Mouse (Mus musculus) embryonic facial prominence, embryonic 14.5 days (tissue): ENCODE results near the gene Ptp4a2. TPM values are rescaled to one million over a fixed set of nuclear protein-coding genes. Genes with fewer than 3 reads are reported as not detected.

ENCODE experiments used
- ATAC-seq: fragments of 200-750 bp; cut with Nextera tagmentation; 2 replicates; pipeline ENCODE4 v1.8.0; 2017; ENCODE audit warnings: low read depth, moderate number of reproducible peaks, moderate TSS enrichment
- DNase-seq: peaks from one replicate; pipeline ENCODE4 v3.0.0-alpha.2; 2015; ENCODE audit warnings: low spot score
- H3K27ac ChIP-seq: fragments of 300-500 bp; sonication (generic); replicated peaks from 2 replicates; pipeline ENCODE4 v1.5.1; 2014; ENCODE audit warnings: low read depth, mild to moderate bottlenecking, low read length, moderate library complexity
- H3K27me3 ChIP-seq: fragments of 300-500 bp; sonication (generic); replicated peaks from 2 replicates; pipeline ENCODE4 v1.6.1; 2014; ENCODE audit warnings: low read length; ENCODE audit not compliant: control insufficient read depth, insufficient read depth
- H3K36me3 ChIP-seq: fragments of 300-500 bp; sonication (generic); 2 replicates; pipeline ENCODE4 v1.6.1; 2014; ENCODE audit warnings: low read length, mixed read lengths; ENCODE audit not compliant: control insufficient read depth, insufficient read depth
- H3K4me1 ChIP-seq: fragments of 300-500 bp; sonication (generic); 2 replicates; pipeline ENCODE4 v1.6.1; 2014; ENCODE audit warnings: antibody characterized with exemption, low read length; ENCODE audit not compliant: control insufficient read depth, insufficient read depth
- H3K4me2 ChIP-seq: fragments of 300-500 bp; sonication (generic); 2 replicates; pipeline ENCODE4 v1.6.1; 2014; ENCODE audit warnings: low read depth, mild to moderate bottlenecking, low read length, moderate library complexity, mixed read lengths
- H3K4me3 ChIP-seq: fragments of 300-500 bp; sonication (generic); 2 replicates; pipeline ENCODE4 v1.5.1; 2014; ENCODE audit warnings: low read depth, mild to moderate bottlenecking, low read length
- H3K9ac ChIP-seq: fragments of 300-500 bp; sonication (generic); 2 replicates; pipeline ENCODE4 v1.6.1; 2014; ENCODE audit warnings: low read depth, mild to moderate bottlenecking, low read length, moderate library complexity, mixed read lengths
- H3K9me3 ChIP-seq: fragments of 300-500 bp; sonication (generic); 2 replicates; pipeline ENCODE4 v1.6.1; 2016; ENCODE audit warnings: low read length; ENCODE audit not compliant: control insufficient read depth
- WGBS: fragments of 180-500 bp; shearing (Covaris S2); extraction: QIAGEN DNeasy Blood & Tissue Kit; methylation state at CpG from one replicate; pipeline ENCODE4 v1.1.7; 2014; 5-methylcytosine and 5-hydroxymethylcytosine counted together
- polyA plus RNA-seq: library from polyadenylated mRNA; unstranded; fragments of >200 nt; fragmentation: Nextera tagmentation; extraction: Ambion mirVana; gene quantifications from 2 replicates; pipeline ENCODE4 v1.2.1, GENCODE M21; 2014

Ptp4a2 gene
- polyA plus RNA-seq, 1 experiment from 2014 or later: 319 TPM

GRCm38 (mm10) chr4:129791399-129791798 is 19.6 kb upstream of the Ptp4a2 start:
- Histone ChIP-seq H3K27me3 (no peaks in the 10 kb centered on the region), H3K36me3 (no peaks in the 10 kb centered on the region), H3K4me2 (no peak overlapping the region), H3K9ac (no peak overlapping the region), H3K4me1 (peaks cover 23% of the 10 kb centered on the region), H3K27ac (no peak overlapping the region), H3K4me3 (no peak overlapping the region), H3K9me3 (0 out of 2 replicates have a peak, but pooled peaks cover 6% of the 10 kb centered on the region)
- ATAC-seq (no peak), DNase-seq (peak; percentile 56)
- WGBS: 29% methylated on average over 1 of the region's 1 CpGs

DNA sequence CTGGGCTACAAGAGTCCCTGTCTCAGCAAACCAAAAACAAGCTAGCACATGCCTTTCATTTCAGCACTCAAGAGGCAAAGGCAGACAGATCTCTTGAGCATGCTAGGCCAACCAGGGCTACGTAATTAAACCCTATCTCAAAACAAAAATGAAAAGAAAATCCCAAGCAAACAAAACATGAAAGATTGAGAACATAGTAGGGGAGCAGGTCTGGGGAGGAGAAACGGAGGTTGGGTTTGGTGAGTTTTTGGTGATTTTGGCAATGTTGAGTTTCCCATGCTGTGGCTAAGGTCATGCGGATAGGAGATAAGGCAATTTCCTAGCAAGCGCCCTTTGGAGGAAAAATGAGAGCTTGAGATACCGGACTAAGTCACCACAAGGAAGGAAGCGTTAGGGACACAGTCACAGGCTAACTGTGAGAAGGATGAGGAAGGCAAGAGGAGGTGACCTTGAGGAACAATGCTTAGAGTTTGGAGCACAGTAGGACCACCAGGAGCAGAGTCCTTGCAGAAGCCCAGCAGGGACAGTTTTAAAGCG is 18.3 kb upstream of the Ptp4a2 start:
- Histone ChIP-seq H3K4me1 (peaks cover 23% of the 10 kb centered on the region), H3K27me3 (no peaks in the 10 kb centered on the region), H3K36me3 (no peaks in the 10 kb centered on the region), H3K4me2 (no peak overlapping the region), H3K9me3 (0 out of 2 replicates have a peak, but pooled peaks cover 4% of the 10 kb centered on the region), H3K9ac (no peak overlapping the region), H3K27ac (no peak overlapping the region), H3K4me3 (no peak overlapping the region)
- DNase-seq: no peak
- no peak for ATAC-seq
- 88% methylated on average over 7 of the region's 7 CpGs for WGBS

GRCm38 (mm10) chr4:129793713-129794329 is 17.2 kb upstream of the Ptp4a2 start:
- Histone ChIP-seq H3K27ac (no peak overlapping the region), H3K36me3 (no peaks in the 10 kb centered on the region), H3K9me3 (0 out of 2 replicates have a peak, but pooled peaks cover 3% of the 10 kb centered on the region), H3K4me1 (peaks cover 23% of the 10 kb centered on the region), H3K4me3 (no peak overlapping the region), H3K4me2 (no peak overlapping the region), H3K27me3 (no peaks in the 10 kb centered on the region), H3K9ac (no peak overlapping the region)
- ATAC-seq (peak; percentile 81), DNase-seq (peak; percentile 70)
- 64% methylated on average over 5 of the region's 5 CpGs for WGBS

DNA sequence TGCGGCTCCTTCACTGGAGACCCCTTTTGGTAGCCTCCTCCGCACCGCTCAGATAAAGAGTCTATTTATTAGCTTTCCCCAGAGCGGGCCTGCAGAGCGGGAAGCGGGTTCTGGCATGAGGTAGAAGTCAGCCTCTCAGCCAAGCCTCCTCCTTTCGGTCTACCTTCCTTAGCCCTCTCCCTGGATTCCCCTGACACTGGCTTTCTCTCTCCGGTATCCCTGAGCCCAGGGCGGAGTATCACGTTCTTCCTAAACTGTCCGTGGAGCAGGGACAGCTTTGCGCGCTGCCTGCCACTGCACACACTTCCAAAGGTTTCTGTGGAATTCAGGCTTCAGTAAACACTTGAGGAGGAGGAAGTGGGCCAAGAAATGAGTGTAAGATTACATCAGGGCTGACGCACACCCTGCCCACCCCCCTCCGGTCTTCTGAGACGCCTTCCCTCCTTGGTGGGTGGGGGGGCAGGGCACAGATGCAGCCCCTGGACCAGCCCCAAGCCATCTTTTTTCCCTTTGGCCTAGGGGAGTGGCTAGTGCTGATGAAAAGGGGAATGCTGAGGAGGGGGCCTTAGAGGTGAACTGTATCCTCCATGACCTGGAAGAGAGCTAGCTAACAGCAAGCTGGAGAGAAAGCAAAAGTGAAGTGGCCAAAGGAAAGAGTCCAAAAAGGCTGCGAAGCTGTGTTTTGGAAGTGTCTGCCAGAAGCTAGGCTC is 15.7 kb upstream of the Ptp4a2 start:
- Histone ChIP-seq H3K9ac (peak overlapping the region; percentile 58), H3K4me2 (peak overlapping the region; percentile 47), H3K9me3 (no peaks in the 10 kb centered on the region), H3K27me3 (no peaks in the 10 kb centered on the region), H3K4me1 (peaks cover 23% of the 10 kb centered on the region), H3K27ac (peak overlapping the region; percentile 95), H3K36me3 (no peaks in the 10 kb centered on the region), H3K4me3 (peak overlapping the region; percentile 17)
- 5% methylated on average over 17 of the region's 17 CpGs for WGBS
- DNase-seq (peak; percentile 93), ATAC-seq (peak; percentile 83)

DNA sequence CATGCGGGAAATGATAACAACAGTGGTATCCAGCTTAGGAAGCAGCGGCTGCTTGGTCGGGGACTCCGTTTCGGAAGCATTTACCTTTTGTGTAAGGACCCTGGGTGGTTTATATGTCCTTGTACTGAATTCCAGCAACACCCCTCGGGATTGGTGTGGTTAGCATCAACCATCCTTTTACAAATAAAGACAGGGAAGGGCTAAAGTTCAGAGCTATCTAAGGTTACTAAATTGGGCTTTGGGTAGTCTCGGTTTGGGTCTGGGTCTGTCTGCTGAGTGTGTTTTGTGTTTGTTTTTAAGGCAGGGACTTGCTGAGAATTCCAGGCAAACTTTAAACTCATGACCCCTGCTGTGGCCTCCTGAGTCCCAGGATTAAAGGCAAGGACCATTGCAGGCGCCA is 15.2 kb upstream of the Ptp4a2 start:
- peak overlapping the region; percentile 17 for H3K4me3 ChIP-seq
- peaks cover 23% of the 10 kb centered on the region for H3K4me1 ChIP-seq
- no peaks in the 10 kb centered on the region for H3K9me3 ChIP-seq
- ATAC-seq (no peak), DNase-seq (no peak)
- 26% methylated on average over 8 of the region's 8 CpGs for WGBS
- no peaks in the 10 kb centered on the region for H3K36me3 ChIP-seq
- peak overlapping the region; percentile 47 for H3K4me2 ChIP-seq
- H3K27me3 ChIP-seq: no peaks in the 10 kb centered on the region
- H3K9ac ChIP-seq: peak overlapping the region; percentile 58
- peak overlapping the region; percentile 95 for H3K27ac ChIP-seq

GRCm38 (mm10) chr4:129797985-129798384 is 13.0 kb upstream of the Ptp4a2 start:
- H3K36me3 ChIP-seq: no peaks in the 10 kb centered on the region
- no peaks in the 10 kb centered on the region for H3K27me3 ChIP-seq
- 25% methylated on average over 5 of the region's 5 CpGs for WGBS
- no peak overlapping the region for H3K27ac ChIP-seq
- no peak for ATAC-seq
- H3K9ac ChIP-seq: no peak overlapping the region
- DNase-seq: no peak
- H3K4me1 ChIP-seq: peaks cover 23% of the 10 kb centered on the region
- no peaks in the 10 kb centered on the region for H3K9me3 ChIP-seq
- no peak overlapping the region for H3K4me2 ChIP-seq
- H3K4me3 ChIP-seq: no peak overlapping the region

DNA sequence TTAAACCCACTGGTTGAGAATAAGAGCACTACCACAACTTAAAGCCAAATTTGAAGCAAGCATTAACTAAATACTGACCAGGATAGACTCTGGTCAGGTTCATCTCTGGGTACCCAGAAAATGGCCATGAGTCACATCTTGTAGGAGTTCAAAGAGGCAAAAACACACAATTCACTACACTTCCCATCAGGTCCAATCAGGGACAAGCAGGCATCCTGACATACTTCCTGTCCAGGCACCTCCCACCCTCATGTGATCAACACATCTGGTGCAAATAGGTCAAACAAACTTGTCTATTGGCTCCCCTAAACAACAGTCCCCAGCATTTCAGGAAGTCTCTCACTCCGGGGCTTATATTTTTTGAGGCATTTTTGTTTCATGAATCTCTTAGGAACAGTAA is 7.7 kb upstream of the Ptp4a2 start:
- H3K4me3 ChIP-seq: no peak overlapping the region
- ATAC-seq (no peak), DNase-seq (no peak)
- no peaks in the 10 kb centered on the region for H3K4me1 ChIP-seq
- no peak overlapping the region for H3K9ac ChIP-seq
- 71% methylated on average over 1 of the region's 1 CpGs for WGBS
- no peaks in the 10 kb centered on the region for H3K27me3 ChIP-seq
- no peak overlapping the region for H3K4me2 ChIP-seq
- H3K27ac ChIP-seq: no peak overlapping the region
- no peaks in the 10 kb centered on the region for H3K36me3 ChIP-seq
- H3K9me3 ChIP-seq: no peaks in the 10 kb centered on the region

GRCm38 (mm10) chr4:129805059-129805458 is 6.0 kb upstream of the Ptp4a2 start:
- Histone ChIP-seq H3K27me3 (no peaks in the 10 kb centered on the region), H3K9me3 (no peaks in the 10 kb centered on the region), H3K27ac (no peak overlapping the region), H3K36me3 (no peaks in the 10 kb centered on the region), H3K4me3 (no peak overlapping the region), H3K9ac (no peak overlapping the region), H3K4me2 (no peak overlapping the region), H3K4me1 (no peaks in the 10 kb centered on the region)
- 94% methylated on average over 3 of the region's 3 CpGs for WGBS
- ATAC-seq (no peak), DNase-seq (no peak)
